Mouse (Mus musculus) forebrain, embryonic 10.5 days (tissue): ENCODE measurements around the gene Fam189a2. TPM values are rescaled to one million over a fixed set of nuclear protein-coding genes. Genes with fewer than 3 reads are reported as not detected.

ENCODE experiments used
- DNase-seq: peaks from one replicate; pipeline ENCODE4 v3.0.0-alpha.2; 2017; ENCODE audit warnings: low spot score; ENCODE audit errors: extremely low spot score
- H3K27ac ChIP-seq: fragments of 300-500 bp; sonication (generic); 2 replicates; pipeline ENCODE4 v1.5.1; 2016; ENCODE audit warnings: mild to moderate bottlenecking
- H3K27me3 ChIP-seq: fragments of 300-500 bp; sonication (generic); 2 replicates; pipeline ENCODE4 v1.6.1; 2016; ENCODE audit warnings: mild to moderate bottlenecking; ENCODE audit not compliant: poor library complexity, severe bottlenecking
- H3K36me3 ChIP-seq: fragments of 300-500 bp; sonication (generic); replicated peaks from 2 replicates; pipeline ENCODE4 v1.6.1; 2016; ENCODE audit warnings: mild to moderate bottlenecking, moderate library complexity
- H3K4me1 ChIP-seq: fragments of 300-500 bp; sonication (generic); 2 replicates; pipeline ENCODE4 v1.6.1; 2016
- H3K4me3 ChIP-seq: fragments of 300-500 bp; sonication (generic); 2 replicates; pipeline ENCODE4 v1.5.1; 2016; ENCODE audit warnings: mild to moderate bottlenecking, moderate library complexity
- H3K9me3 ChIP-seq: fragments of 300-500 bp; sonication (generic); 2 replicates; pipeline ENCODE4 v1.6.1; 2016; ENCODE audit warnings: mild to moderate bottlenecking, moderate library complexity
- WGBS: fragments of 180-500 bp; shearing (Covaris S2); methylation state at CpG from one replicate; pipeline ENCODE4 v1.1.7; 2016; 5-methylcytosine and 5-hydroxymethylcytosine counted together
- polyA plus RNA-seq: library from polyadenylated mRNA; unstranded; fragments of >200 nt; fragmentation: Nextera tagmentation; extraction: Ambion mirVana; gene quantifications from 2 replicates; pipeline ENCODE4 v1.2.1, GENCODE M21; 2016

Gene Fam189a2
- polyA plus RNA-seq, 1 experiment from 2014 or later: 0.38 TPM

DNA sequence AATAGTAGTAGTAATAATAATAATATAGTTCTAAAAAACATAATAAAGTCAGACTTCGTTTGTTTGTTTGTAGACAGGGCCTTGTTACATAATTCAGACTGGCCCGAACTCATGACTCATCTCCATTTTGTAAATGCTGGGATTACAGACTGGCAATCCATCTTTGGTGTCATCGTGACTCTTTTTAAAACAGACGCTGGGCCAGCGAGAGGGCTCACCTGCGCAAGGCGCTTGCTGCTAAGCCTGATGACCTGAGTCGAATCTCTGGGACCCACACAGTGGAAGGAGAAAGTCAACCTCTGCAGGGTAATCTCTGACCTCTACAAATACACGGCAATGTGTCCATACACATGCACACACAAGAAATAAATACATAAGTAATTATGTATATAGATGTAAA lies 64.4 kb downstream of the Fam189a2 start:
- Histone ChIP-seq H3K27me3 (no peaks in the 10 kb centered on the region), H3K4me1 (peaks cover 13% of the 10 kb centered on the region), H3K4me3 (no peak overlapping the region), H3K36me3 (no peaks in the 10 kb centered on the region), H3K9me3 (no peaks in the 10 kb centered on the region), H3K27ac (no peak overlapping the region)
- DNase-seq: no peak
- 94% methylated on average over 9 of the region's 9 CpGs for WGBS

GRCm38 (mm10) chr19:23964401-23964910 lies 66.4 kb downstream of the Fam189a2 start:
- 75% methylated on average over 10 of the region's 10 CpGs for WGBS
- H3K9me3 ChIP-seq: no peaks in the 10 kb centered on the region
- no peak overlapping the region for H3K4me3 ChIP-seq
- H3K36me3 ChIP-seq: no peaks in the 10 kb centered on the region
- no peak for DNase-seq
- H3K27me3 ChIP-seq: peaks cover 5% of the 10 kb centered on the region; the same call in 1 of the 2 replicates
- no peak overlapping the region for H3K27ac ChIP-seq
- H3K4me1 ChIP-seq: peaks cover 32% of the 10 kb centered on the region

DNA sequence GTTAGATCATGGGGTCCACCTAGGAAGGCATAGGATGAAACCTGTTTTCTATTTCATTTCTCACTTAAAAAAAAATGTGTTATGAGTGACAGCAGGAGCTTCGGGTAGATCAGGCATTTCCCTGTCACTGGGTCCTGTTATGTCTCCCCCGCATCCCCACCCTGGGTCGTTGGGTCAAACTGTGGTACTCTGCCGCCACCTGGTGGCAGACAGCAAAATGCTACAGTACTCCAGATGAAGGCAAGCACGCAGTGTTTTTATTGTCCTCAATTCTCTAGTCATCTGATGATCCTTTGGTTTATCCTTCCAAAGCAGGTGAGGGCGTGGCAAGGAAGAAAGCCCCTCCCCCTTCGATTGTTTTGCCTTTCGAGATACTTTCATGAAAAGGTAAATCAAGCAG lies 69.3 kb downstream of the Fam189a2 start:
- peaks cover 9% of the 10 kb centered on the region for H3K27me3 ChIP-seq
- no peaks in the 10 kb centered on the region for H3K9me3 ChIP-seq
- peak; percentile 81 for DNase-seq
- peaks cover 38% of the 10 kb centered on the region for H3K4me1 ChIP-seq
- no peaks in the 10 kb centered on the region for H3K36me3 ChIP-seq
- WGBS: 4% methylated on average over 8 of the region's 8 CpGs
- H3K27ac ChIP-seq: 0 out of 2 replicates have a peak overlapping the region, but pooled peaks have one; percentile 2
- H3K4me3 ChIP-seq: no peak overlapping the region

DNA sequence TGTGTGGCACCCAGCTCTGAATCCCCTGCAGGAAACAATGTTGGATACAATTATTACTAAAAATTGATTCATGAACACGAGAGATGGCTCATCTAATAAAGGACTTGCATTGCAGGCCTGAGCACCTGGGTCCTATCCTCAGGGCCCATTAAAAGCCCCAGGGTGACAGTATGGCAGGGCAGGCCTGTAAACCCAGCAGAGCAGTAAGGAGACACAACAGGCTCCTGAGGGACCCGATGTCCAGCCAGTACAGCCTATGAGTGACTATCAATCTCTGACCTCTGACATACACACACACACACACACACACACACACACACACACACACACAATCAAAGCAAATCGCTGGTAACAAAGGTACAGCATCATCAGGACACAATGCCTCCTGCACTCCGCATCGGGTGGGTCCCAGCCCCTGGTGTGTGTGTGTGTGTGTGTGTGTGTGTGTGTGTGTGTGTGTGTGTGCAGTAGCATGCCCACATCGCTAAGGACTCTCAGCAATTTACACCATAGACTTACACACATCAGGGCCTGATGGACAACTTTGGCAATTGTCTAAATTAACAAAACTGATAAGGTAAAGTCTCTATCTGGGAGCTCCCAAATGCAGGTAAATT lies 69.9 kb downstream of the Fam189a2 start:
- Histone ChIP-seq H3K4me3 (no peak overlapping the region), H3K4me1 (peaks cover 38% of the 10 kb centered on the region), H3K9me3 (no peaks in the 10 kb centered on the region), H3K27ac (peak overlapping the region; percentile 64), H3K27me3 (peaks cover 9% of the 10 kb centered on the region), H3K36me3 (no peaks in the 10 kb centered on the region)
- WGBS: 84% methylated on average over 6 of the region's 6 CpGs
- no peak for DNase-seq

- H3K9me3 ChIP-seq: no peaks in the 10 kb centered on the region
- peaks cover 9% of the 10 kb centered on the region for H3K27me3 ChIP-seq
- DNase-seq: no peak
- H3K36me3 ChIP-seq: no peaks in the 10 kb centered on the region
- peaks cover 38% of the 10 kb centered on the region for H3K4me1 ChIP-seq
- no peak overlapping the region for H3K4me3 ChIP-seq
- peak overlapping the region; percentile 64 for H3K27ac ChIP-seq
- WGBS: 27% methylated on average over 3 of the region's 3 CpGs
Observed at GRCm38 (mm10) chr19:23960275-23960674, 70.5 kb downstream of the Fam189a2 start.

GRCm38 (mm10) chr19:23959870-23960269 lies 70.9 kb downstream of the Fam189a2 start:
- Histone ChIP-seq H3K9me3 (no peaks in the 10 kb centered on the region), H3K27me3 (peaks cover 9% of the 10 kb centered on the region), H3K4me3 (no peak overlapping the region), H3K36me3 (no peaks in the 10 kb centered on the region), H3K4me1 (peaks cover 38% of the 10 kb centered on the region), H3K27ac (peak overlapping the region; percentile 64)
- DNase-seq: no peak
- WGBS: 58% methylated on average over 7 of the region's 7 CpGs

- no peak overlapping the region for H3K27ac ChIP-seq
- H3K27me3 ChIP-seq: peaks cover 9% of the 10 kb centered on the region
- no peak for DNase-seq
- no peaks in the 10 kb centered on the region for H3K9me3 ChIP-seq
- no peaks in the 10 kb centered on the region for H3K36me3 ChIP-seq
- H3K4me1 ChIP-seq: peaks cover 34% of the 10 kb centered on the region
- no peak overlapping the region for H3K4me3 ChIP-seq
- WGBS: 44% methylated on average over 6 of the region's 6 CpGs
Observed at GRCm38 (mm10) chr19:23958925-23959324, 71.9 kb downstream of the Fam189a2 start.

- Histone ChIP-seq H3K36me3 (no peaks in the 10 kb centered on the region), H3K4me3 (no peak overlapping the region), H3K9me3 (no peaks in the 10 kb centered on the region), H3K27me3 (peaks cover 9% of the 10 kb centered on the region), H3K27ac (no peak overlapping the region), H3K4me1 (peaks cover 34% of the 10 kb centered on the region)
- DNase-seq: no peak
- WGBS: 78% methylated on average over 7 of the region's 7 CpGs
Observed at GRCm38 (mm10) chr19:23957563-23957962, 73.3 kb downstream of the Fam189a2 start.

- Histone ChIP-seq H3K27ac (no peak overlapping the region), H3K9me3 (no peaks in the 10 kb centered on the region), H3K27me3 (peaks cover 9% of the 10 kb centered on the region), H3K36me3 (no peaks in the 10 kb centered on the region), H3K4me1 (peaks cover 32% of the 10 kb centered on the region), H3K4me3 (no peak overlapping the region)
- 73% methylated on average over 17 of the region's 17 CpGs for WGBS
- no peak for DNase-seq
Observed at GRCm38 (mm10) chr19:23956299-23956975, 74.4 kb downstream of the Fam189a2 start.

- no peak overlapping the region for H3K4me3 ChIP-seq
- H3K9me3 ChIP-seq: no peaks in the 10 kb centered on the region
- H3K27me3 ChIP-seq: peaks cover 9% of the 10 kb centered on the region
- no peak for DNase-seq
- H3K36me3 ChIP-seq: no peaks in the 10 kb centered on the region
- H3K27ac ChIP-seq: no peak overlapping the region
- WGBS: 92% methylated on average over 8 of the region's 8 CpGs
- peaks cover 22% of the 10 kb centered on the region for H3K4me1 ChIP-seq
Observed at GRCm38 (mm10) chr19:23955461-23955860, 75.4 kb downstream of the Fam189a2 start.

DNA sequence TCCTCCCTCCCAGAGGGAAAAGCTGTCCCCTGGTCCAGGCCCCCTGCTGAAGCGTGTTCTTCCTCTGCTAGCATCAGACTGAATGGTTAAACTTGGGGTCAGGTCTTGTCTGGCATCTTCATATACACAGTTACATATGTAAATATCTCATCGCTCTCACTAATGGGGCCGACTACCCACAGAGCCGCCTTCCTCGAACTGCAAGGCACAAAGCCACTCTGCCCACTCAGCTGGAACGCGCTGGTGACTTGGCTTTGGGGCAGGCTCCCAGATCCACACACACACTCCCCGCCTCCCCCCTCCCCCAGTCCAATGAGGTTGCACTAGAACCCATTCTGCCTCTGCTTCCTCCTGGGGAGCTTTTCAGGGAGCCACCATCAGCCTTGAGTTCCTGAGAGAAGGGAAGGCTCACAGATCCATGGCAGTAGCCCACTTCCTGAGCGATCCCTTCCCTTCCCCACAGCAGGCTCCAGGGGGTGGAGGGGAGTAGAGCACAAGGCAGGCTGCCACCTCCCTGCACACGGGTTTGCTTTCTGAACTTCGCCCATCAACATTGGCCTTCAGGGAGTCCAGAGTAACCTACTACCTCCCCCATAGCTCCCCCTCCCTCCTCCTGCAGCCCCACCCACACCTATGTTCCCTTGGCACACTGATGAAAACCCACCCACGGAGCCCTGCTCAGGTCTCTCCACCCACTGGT lies 82.4 kb downstream of the Fam189a2 start:
- H3K27ac ChIP-seq: peak overlapping the region; percentile 71
- H3K36me3 ChIP-seq: no peaks in the 10 kb centered on the region
- peak overlapping the region; percentile 16; the same call in 1 of the 2 replicates for H3K4me3 ChIP-seq
- peaks cover 15% of the 10 kb centered on the region for H3K4me1 ChIP-seq
- peaks cover 12% of the 10 kb centered on the region; the same call in 1 of the 2 replicates for H3K27me3 ChIP-seq
- 9% methylated on average over 12 of the region's 12 CpGs for WGBS
- H3K9me3 ChIP-seq: no peaks in the 10 kb centered on the region
- no peak for DNase-seq

GRCm38 (mm10) chr19:23947871-23948270 lies 82.9 kb downstream of the Fam189a2 start:
- H3K4me3 ChIP-seq: no peak overlapping the region
- no peak for DNase-seq
- no peaks in the 10 kb centered on the region for H3K36me3 ChIP-seq
- H3K9me3 ChIP-seq: no peaks in the 10 kb centered on the region
- H3K27ac ChIP-seq: peak overlapping the region; percentile 71; the same call in 1 of the 2 replicates
- peaks cover 12% of the 10 kb centered on the region; the same call in 1 of the 2 replicates for H3K27me3 ChIP-seq
- 7% methylated on average over 4 of the region's 4 CpGs for WGBS
- H3K4me1 ChIP-seq: peaks cover 15% of the 10 kb centered on the region
